Mouse (Mus musculus) sigmoid colon, adult 10 weeks (tissue): ENCODE results near the gene Cdc25a. TPM values are rescaled to one million over a fixed set of nuclear protein-coding genes. Genes with fewer than 3 reads are reported as not detected.

ENCODE experiments used
- polyA plus RNA-seq: library from polyadenylated mRNA; stranded (reverse); fragments of 350-450 nt; fragmentation: Illumina TruSeq; extraction: RNeasy Lipid Tissue Mini Kit (QIAGEN cat#74804); gene quantifications from one replicate; pipeline ENCODE4 v1.2.3, GENCODE M21; 2014; ENCODE audit warnings: low read depth, low replicate concordance

Cdc25a gene
- polyA plus RNA-seq: 35.0 TPM

DNA sequence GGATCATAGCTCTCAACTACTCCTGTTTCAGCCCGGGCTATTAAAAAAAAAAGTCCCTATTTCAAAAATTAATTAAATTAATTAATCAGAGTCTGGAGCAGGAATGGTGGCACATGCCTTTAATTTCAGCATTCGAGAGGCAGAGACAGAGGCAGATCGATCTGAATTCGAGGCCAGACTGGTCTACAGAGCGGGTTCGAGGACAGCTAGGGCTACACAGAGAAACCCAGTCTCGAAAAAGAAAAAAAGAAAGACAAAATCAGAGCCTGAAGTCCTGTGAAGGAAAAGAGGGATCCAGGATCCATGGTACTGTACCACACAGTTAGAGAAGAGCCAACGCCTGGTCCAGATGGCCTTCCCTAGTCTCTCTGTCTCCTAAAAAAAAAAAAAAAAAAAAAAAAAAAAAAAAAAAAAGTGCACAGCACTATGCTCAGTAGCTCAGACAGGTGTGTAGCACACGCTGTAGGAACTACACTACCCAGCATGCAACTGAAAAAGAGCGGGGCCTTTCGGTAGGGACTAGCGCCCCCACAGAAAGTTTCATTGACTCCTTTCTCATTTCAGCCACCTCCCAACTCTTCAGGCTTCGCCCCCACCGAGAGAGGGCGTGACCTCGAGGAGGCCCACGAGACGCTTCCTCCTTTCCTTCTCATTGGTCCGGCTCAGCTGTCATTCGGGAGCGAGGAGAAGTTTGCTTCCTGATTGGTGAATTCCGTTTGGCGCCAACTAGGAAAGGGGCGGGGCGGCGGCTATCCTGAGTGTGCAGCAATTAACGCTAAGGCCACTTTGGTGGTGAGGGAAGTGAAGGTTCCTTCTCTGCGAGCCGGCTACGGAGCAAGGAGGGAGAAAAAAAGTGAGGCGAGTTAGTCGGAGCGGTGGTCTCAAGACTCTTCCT, at the start of gene Cdc25a:
Gene Cdc25a, plus strand, starts transcription at position 783 of the 895 bp plus-strand sequence.

DNA sequence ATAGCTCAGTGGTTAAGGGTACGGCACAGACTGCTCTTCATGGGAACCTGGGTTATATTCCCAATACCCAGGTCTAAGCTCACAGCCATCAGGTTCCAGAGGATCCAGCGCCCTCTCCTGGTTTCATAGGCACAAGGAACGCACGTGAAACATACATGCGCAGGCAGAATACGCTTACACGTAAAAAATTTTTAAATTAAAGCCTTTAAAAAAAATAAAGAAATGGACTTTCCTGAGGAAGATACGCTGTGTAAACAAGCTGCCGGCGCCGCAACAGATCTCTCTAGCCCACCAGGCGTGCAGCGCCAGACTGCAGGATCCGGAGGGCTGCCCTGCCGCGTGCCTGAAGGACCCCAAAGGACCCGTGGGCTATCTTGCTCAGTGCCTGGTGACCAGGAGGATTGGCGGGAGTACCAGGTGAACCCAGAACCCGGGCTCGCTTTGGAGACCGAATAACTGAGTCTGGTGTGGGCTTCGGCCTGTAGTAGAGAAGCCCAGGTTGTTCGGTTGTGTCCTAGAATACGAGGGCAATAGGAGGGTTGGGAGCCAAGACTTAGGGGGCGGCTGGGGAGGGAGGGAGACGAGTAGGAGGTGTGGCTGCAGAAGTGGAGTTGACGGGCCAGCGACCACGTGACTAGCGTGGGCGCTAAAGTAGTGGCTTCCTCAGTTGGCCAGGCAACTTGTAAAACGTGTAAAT, 42.8 kb upstream of the Cdc25a start, which contains the start of gene Nme6:
Gene Nme6, plus strand, starts transcription at position 359 of the 697 bp plus-strand sequence.

DNA sequence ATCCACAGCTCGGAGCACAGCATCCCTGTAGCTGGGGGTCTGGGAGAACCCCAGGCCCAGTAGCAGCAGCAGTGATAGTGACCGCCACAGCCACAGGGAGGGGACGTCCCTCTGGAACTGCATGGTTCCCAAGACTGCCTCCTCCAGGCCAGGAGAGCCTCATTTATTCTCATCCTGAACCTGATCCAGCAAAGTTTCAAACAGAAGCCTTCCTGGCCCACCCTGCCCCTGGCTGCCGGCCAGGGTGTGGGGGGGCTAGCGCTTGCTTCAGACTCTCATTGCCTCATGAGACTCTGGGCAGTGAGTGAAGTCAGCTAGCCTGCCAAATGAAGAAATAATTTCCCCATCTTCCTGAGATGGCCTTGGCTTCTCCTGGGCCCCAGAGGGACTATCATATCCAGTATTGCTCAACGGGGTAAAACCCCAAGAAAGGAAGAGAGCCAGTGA, 26.0 kb upstream of the Cdc25a start, which contains the start of gene Camp:
Gene Camp, minus strand, starts transcription at position 306 of the 447 bp plus-strand sequence.

DNA sequence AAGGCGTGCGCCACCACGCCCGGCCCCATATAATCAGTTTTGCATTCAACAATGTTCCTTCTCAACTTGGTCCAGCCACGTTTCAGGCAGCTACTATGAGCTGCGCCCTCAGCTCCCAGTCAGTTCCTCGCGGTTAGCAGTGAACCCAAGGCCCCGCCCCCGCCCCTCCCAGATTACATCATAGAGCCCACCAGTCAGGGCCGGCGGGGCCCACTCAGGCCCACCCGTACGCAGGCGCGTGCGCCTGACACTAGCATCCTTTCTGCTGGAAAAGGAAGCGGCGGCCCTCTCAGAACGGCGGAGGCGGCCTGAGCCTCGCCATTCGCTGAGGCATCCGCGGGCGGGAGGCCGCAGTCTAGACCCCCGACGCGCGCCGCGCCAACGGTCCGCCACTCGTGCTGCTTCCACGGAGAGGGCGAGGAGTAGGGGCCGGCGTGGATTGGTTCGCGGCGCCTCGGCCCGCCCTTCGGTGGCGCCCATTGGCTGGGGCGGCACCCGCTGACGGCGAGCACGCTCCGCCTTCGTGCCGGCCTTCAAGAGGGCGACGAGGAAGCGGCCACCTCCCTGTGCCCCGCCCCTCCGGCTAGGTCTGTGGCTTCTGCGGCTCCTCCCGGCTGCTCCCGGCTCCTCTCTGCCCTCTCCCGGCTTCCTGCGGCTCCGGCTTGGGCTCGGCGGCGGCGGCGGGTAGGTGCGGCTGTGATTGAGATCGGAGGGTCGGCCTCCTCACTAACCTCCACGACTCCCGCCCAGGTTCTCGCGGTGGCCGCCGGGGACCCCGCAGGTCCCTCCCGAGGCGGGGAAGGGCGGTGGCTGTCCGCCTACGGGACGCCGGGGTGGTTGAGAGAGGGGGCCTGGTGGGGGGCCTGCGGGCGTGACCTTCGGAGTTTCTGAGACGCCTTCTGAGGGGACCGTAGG, 56.1 kb downstream of the Cdc25a start, which contains the start of gene Map4:
Gene Map4, plus strand, starts transcription at position 204 of the 915 bp plus-strand sequence.

Other genes with a start within 250 kb of the Cdc25a start
- 0.88 TPM for gene Fbxw24, start 249.5 kb upstream of the Cdc25a start, polyA plus RNA-seq
- gene Fbxw25, start 210.9 kb upstream of the Cdc25a start, polyA plus RNA-seq: not detected
- not detected for gene Fbxw18, start 172.9 kb upstream of the Cdc25a start, polyA plus RNA-seq
- gene Fbxw26, start 129.5 kb upstream of the Cdc25a start, polyA plus RNA-seq: not detected
- not detected for gene Fbxw27, start 84.9 kb upstream of the Cdc25a start, polyA plus RNA-seq
- gene Spink8, start 63.3 kb upstream of the Cdc25a start, polyA plus RNA-seq: not detected
- gene Nme6, start 42.8 kb upstream of the Cdc25a start, polyA plus RNA-seq: 2.6 TPM
- gene Camp, start 26.0 kb upstream of the Cdc25a start, polyA plus RNA-seq: not detected
- gene Map4, start 55.9 kb downstream of the Cdc25a start, polyA plus RNA-seq: 47.9 TPM
- 42.6 TPM for gene Smarcc1, start 242.1 kb downstream of the Cdc25a start, polyA plus RNA-seq
- gene Dhx30, start 242.3 kb downstream of the Cdc25a start, polyA plus RNA-seq: 24.7 TPM